Mouse (Mus musculus) layer of hippocampus, adult 9-10 months (tissue): ENCODE results near the gene Cadm4.

Experiments used
- DNase-seq: peaks from one replicate; pipeline ENCODE4 v3.0.0; 2022; ENCODE audit warnings: low spot score

Gene Cadm4

GRCm38 (mm10) chr7:24481474-24482207 lies at the start of gene Cadm4:
Gene Cadm4, plus strand, starts transcription at chr7:24482023.
- DNase-seq: no peak

DNA sequence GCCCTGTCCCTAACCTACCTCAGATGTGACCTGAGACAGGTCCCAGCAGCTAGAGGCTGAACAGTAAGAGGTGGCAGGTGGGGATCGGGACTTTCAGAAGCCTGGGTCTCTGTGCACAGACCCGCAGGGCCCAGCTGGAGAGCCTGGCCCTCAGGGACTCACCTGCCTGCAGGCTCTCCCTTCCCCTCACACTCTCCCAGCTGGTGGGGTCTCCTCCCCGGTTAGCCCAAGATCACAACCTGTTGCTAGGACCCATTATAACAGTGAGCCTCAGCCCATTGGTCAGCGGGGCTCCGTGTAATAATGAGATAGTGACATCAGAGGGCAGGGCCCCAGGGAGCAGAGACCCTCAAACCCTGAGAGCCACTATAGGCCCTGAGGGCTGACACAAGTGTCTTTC lies 46.5 kb upstream of the Cadm4 start:
- no peak for DNase-seq

DNA sequence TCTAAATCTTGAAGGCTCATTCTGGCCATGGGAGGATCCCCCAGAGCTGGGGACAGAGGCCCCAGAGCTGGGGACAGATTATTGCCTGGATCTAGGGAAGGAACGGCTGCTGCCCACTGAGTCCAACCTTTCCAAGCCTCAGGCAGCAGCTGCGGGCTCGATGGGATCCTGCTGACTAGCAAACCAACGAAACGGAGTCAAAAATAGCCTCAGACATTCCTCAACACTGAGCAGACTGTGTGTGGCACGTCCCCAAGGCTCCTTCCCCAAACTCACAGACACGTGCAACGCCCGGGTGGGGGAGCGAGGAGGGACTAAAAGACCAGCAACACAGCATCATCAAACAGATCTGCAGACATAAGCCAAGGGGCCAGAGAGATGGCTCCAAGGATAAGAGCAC lies 43.8 kb upstream of the Cadm4 start:
- DNase-seq: no peak

GRCm38 (mm10) chr7:24439191-24439590 lies 42.6 kb upstream of the Cadm4 start:
- DNase-seq: no peak

- DNase-seq: no peak
These were observed 41.9 kb upstream of the Cadm4 start for GRCm38 (mm10) chr7:24439891-24440290.

- no peak for DNase-seq
These were observed 40.0 kb upstream of the Cadm4 start for GRCm38 (mm10) chr7:24441785-24442184.

DNA sequence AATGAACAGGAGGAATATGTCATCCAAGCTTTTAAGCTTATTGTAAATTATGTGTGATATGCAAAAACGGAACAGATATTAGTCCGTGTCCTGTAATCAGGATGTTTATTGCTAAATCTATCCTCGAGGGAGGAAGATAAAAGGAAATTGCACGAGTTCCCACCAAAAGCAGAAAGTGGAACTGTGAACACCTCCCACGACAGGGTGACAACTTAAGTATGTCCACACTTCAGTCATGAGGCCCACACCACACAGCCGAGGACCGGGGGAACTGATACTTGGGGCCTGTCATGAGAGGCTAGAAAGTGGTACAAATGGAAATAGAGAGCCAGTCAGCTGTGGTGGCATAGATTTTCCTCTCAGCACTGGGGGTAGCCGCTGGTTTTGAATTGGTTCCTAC lies 39.5 kb upstream of the Cadm4 start:
- no peak for DNase-seq

GRCm38 (mm10) chr7:24445266-24445926 lies 36.4 kb upstream of the Cadm4 start:
- no peak for DNase-seq

GRCm38 (mm10) chr7:24446697-24447340 lies 35.0 kb upstream of the Cadm4 start:
- no peak for DNase-seq

GRCm38 (mm10) chr7:24448782-24449517 lies 32.9 kb upstream of the Cadm4 start:
- no peak for DNase-seq

DNA sequence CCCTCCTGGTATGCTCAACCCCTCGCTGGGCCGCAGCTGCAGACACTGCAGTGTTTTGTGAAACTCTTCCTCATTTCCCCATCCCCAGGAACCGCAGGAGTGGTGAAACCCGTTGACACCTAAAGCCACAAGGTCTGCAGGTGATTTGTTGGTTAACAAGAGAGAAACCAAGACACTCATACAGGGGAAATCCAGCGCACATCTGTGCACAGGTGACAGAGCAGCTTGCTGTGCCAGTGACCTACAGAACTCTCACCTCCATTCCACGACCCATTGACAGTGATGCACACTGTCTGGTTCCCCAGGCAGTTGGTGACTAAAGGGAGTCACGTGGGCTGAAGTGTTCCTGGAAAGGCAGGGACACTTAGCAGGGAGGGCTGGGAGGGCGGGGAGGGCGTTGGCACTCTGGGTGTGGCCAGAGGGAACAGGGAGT lies 31.2 kb upstream of the Cadm4 start:
- DNase-seq: no peak

- no peak for DNase-seq
These were observed 29.9 kb upstream of the Cadm4 start, which contains the start of gene Irgc1 for GRCm38 (mm10) chr7:24451855-24452311. Gene Irgc1, minus strand, starts transcription at chr7:24452297.

DNA sequence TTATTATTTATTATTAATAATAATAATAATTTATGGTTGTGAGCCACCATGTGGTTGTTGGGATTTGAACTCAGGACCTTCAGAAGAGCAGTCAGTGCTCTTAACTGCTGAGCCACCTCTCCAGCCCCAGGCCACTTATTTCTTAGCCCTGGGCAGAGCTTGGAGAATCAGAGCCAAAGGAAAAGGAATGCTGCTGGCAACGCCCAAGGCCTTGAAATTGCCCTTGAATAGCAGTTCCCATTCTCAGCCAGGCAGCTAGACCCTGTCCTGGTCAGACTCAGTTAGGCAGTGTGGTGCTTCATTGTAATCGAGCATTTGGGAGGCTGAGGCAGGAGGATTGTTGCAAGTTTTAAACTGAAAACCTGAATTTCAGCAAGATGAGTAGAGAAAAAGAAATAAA lies 27.6 kb upstream of the Cadm4 start:
- no peak for DNase-seq

DNA sequence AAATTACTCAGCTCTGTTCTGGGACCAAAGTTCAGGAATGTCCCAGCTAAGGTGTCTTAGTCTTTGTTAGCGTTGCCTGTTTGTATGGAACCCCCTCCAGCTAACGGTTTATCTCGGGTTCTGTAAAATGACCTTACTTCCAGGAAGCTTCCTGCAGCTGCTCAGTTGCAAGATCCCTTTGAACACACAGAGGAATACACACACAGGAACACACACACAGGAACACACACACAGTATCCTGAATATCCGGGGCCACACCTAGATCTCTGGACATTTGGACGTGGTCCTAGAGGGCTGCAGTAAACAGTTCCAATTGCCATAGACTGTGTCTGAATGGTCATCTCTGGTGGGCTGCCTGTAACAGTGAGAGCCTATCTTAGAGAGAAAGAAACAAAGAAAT lies 26.1 kb upstream of the Cadm4 start:
- no peak for DNase-seq

DNA sequence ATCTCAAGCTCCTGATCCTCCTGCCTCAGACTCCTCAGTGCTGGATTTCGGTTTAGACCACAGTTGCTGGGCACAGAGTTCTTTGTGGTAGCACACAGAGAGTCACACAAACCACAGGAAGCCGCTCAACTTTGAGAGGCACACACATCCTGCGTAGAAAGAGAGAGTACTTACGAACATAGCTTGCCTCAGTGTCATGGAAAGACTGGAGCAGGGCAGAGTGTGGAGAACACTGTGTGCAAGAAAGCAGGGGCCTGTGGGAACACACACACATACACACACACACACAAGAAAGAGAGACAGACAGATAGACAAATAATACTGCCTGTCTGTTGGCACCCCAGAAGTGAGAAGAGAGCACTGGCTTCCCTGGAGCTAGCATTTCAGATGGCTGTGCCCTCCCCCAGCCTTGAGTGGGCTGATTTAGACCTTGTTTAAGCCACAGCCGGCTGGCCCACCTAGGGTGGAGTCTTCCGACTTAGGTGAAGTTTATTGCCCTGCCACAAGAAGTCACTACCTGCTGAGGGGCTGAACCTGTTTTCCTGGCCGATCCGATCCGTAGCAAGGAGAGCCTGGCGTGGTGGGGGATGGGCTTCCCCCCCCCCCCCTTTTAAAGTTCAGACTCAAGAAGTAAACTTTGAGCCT lies 24.0 kb upstream of the Cadm4 start:
- DNase-seq: no peak

DNA sequence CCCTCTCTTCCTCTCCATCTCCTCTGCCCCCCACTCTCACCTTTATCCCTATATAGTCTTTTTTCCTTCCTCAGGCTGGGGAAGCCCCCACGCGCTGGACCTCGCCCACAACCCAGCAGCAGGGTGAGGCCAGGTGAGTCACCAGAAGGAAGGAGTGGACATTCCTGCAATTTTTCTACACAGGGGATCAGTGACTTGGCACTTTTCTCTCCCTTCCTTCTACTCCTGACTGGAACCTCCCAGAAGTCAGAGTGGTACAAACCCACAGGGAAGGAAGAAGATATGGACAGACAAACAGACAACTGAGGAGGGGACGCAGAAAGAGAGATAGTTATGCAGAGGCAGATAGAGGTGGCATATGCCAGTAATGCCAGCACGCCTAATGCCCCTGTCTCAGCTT lies 22.4 kb upstream of the Cadm4 start:
- DNase-seq: no peak

GRCm38 (mm10) chr7:24459843-24460242 lies 22.0 kb upstream of the Cadm4 start:
- DNase-seq: no peak

GRCm38 (mm10) chr7:24461376-24462051 lies 20.3 kb upstream of the Cadm4 start:
- no peak for DNase-seq

DNA sequence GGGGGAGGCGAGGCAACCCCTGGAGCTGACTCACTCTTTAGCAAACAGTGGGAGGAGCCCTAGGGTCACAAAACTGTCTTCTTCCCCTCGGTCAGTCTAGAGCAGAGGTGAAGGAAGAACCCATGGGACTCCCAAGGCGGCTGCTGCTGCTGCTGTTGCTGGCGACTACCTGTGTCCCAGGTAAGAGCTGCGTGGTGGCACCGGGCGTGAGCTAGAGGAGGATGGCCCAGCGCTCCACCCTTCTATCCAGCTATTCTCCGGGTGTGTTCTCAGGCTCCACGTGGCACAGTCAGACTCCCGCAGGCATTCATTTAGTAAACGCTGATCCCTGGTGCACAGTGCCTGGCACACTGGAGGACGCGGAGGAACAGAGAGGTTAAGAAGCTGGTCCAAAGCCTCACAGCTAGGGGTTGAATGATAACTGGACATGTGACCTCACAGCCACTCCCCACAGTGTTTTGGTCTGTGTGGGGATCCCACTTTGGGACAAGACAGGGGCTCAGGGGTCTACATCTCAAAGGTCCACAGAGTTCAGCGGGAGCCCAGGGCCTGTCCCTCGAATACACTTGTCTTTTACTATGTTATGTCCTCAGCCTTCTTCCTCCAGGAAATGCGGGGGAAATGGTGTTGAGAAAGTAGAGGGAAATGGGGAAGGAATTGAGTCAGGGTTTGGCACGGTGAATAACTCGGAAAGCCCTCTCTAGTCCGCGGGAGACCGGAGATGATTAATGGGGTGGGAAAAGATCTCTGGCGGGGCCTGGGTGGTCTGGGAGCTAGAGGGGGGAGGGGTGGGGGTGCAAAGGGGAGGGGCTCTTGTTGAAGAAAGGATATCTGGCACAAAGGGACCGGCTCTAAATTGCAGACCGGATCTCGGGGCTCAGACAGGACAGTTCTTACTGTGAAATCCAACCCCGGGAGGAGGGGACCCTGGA lies 19.2 kb upstream of the Cadm4 start, which contains the start of gene Plaur:
Plaur (plus strand) TSS at position 97 of the 932 bp plus-strand sequence.
- no peak for DNase-seq

DNA sequence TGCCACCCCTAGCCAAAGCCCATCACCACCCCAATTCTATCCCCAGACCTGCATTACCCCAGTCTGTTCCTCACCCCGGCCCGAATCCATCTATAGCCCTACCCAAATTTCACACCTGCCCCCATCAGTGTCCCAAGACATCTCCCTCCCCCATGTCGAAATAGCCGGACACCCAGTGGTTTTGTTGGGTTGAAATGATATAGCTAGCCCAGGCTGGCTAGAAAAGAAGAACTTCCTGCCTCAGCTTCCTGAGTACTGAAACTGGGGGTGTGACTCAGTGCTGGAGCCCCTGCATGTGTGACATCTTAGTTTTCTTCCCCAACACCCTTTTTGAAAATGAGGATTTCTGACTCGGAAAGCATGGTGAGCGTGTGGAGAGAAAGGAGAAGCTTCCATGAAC lies 15.0 kb upstream of the Cadm4 start:
- no peak for DNase-seq
